Mouse (Mus musculus): ENCODE data around the gene Scand1. TPM values are rescaled to one million over a fixed set of nuclear protein-coding genes. Genes with fewer than 3 reads are reported as not detected.

Gene Scand1
- total RNA-seq, 2 experiments from 2014 or later, result 61.0 to 61.2 TPM

DNA sequence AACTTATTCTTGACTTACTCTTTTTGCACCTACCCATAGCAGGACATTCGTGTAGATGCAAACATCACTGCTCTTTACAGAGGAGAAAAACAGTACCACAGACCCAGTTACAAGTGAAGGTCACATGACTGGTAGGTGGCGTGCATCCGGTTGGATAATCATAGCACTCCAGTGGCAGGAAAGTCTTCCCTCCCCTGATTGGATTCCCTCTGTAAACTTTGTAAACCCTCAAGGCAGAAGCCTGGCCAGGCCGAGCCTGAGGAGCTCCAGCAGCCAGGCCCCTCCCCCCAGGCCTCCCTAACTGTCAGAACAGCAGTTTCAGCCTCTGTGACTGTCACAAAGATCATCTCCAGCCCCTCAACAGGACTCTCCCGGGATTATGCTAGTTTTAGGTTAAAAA is 12.2 kb upstream of the Scand1 start:
- TF ChIP-seq CTCF (IDR thresholded peaks at IDR 0.05), result no peak
- DNase-seq, result peak; percentile 48
- Histone ChIP-seq H3K27ac (peak overlapping the region; percentile 32), H3K4me3 (peak overlapping the region; percentile 7; the same call in 1 of the 2 replicates)
- intact Hi-C loops (cut with DNase I), result no loop called here

GRCm38 (mm10) chr2:156324116-156324588 is 11.6 kb upstream of the Scand1 start:
- peak overlapping the region; percentile 32 for H3K27ac ChIP-seq
- peak; percentile 31 for DNase-seq
- intact Hi-C loops (cut with DNase I), result no loop called here
- TF ChIP-seq CTCF (IDR thresholded peaks at IDR 0.05), result no peak
- peak overlapping the region; percentile 7; the same call in 1 of the 2 replicates for H3K4me3 ChIP-seq

DNA sequence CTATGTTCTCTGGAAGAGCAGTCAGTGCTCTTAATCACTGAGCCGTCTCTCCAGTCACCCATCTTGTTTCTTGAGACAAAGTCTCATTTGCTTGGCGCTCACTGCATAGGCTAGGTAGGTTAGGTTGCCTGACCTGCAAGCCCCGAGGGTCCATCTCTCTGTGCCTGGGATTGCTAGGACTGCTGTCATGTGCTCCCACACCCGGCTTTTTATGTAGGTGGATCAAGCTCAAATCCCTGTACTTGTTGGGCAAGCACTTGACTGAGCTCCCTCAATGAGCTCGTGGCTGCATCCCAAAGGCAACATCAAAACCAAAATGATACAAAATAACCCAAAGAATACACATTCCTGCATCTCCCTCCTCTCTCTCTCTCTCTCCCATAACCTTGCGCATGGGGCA is 9.0 kb upstream of the Scand1 start:
- H3K4me3 ChIP-seq, result no peak overlapping the region
- intact Hi-C loops (cut with DNase I), result no loop called here
- DNase-seq, result no peak
- no peak overlapping the region for H3K27ac ChIP-seq
- TF ChIP-seq CTCF (IDR thresholded peaks at IDR 0.05), result no peak

DNA sequence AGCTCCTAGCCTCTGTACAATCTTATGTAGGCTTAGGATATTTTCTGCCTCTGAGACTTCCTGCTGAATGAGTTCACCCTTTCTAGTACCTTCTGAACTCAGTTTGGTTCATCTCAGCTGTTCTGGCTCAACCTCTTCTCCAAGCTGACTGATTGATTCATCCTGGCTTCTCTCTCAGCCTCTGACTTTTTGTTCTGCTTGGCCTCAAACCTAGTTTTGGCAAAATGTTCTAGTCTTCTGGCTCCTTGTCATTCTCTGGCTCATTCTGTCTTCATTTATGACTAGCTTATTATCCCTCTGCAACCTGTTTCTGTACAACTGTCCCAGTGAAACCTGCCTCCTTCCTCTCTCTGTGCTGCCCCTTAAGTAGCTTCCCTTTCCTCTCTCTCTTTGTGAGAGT is 6.0 kb upstream of the Scand1 start:
- Histone ChIP-seq H3K4me3 (no peak overlapping the region), H3K27ac (no peak overlapping the region)
- intact Hi-C loops (cut with DNase I), result no loop called here
- DNase-seq, result no peak
- no peak for TF ChIP-seq CTCF (IDR thresholded peaks at IDR 0.05)

GRCm38 (mm10) chr2:156314811-156315210 is 2.3 kb upstream of the Scand1 start:
- TF ChIP-seq CTCF (IDR thresholded peaks at IDR 0.05), result no peak
- intact Hi-C loops (cut with DNase I), result loop anchor here (5.0 kb wide), 1 partner anchor 77 kb away; no protein-coding TSS in a partner anchor
- DNase-seq, result no peak

DNA sequence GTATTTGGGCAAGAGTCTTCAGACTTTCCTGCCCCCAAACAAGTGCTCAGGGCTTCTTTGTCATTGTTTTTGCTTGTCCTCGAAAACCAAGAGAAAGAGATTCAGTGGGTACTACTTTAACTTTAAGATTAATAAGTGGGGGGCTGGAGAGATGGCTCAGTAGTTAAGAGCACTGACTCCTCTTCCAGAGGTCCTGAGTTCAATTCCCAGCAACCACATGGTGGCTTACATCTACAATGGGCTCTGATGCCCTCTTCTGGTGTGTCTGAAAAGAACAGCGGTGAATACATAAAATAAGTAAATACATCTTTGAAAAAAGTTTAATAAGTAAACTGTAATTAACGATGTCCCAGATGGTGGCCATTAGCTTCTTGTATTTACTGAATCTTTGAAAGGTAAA is 649 bp upstream of the Scand1 start:
- H3K4me3 ChIP-seq, result peak overlapping the region; percentile 95
- TF ChIP-seq CTCF (IDR thresholded peaks at IDR 0.05), result no peak
- no peak overlapping the region for H3K27ac ChIP-seq
- DNase-seq, result no peak
- intact Hi-C loops (cut with DNase I), result loop anchor here (5.0 kb wide), 1 partner anchor 79 kb away; no protein-coding TSS in a partner anchor

More at GRCm38 (mm10) chr2:156314811-156315210, 2.3 kb upstream of the Scand1 start:
- no peak overlapping the region for H3K27ac ChIP-seq
- no peak overlapping the region for H3K4me3 ChIP-seq

- H3K4me3 ChIP-seq, result peak overlapping the region; percentile 95
- peak; percentile 16; the same call in 1 of the 2 replicates for TF ChIP-seq CTCF (IDR thresholded peaks at IDR 0.05)
- DNase-seq, result peak; percentile 83
- intact Hi-C loops (cut with DNase I), result loop anchor here (5.0 kb wide), 1 partner anchor 80 kb away; no protein-coding TSS in a partner anchor
- peak overlapping the region; percentile 91 for H3K27ac ChIP-seq
Measured at GRCm38 (mm10) chr2:156311841-156312291, 638 bp downstream of the Scand1 start.

GRCm38 (mm10) chr2:156311441-156311840 is 1.1 kb downstream of the Scand1 start:
- intact Hi-C loops (cut with DNase I), result loop anchor here (5.0 kb wide), 1 partner anchor 81 kb away; no protein-coding TSS in a partner anchor
- H3K27ac ChIP-seq, result peak overlapping the region; percentile 91
- no peak for TF ChIP-seq CTCF (IDR thresholded peaks at IDR 0.05)
- DNase-seq, result no peak
- peak overlapping the region; percentile 95 for H3K4me3 ChIP-seq

DNA sequence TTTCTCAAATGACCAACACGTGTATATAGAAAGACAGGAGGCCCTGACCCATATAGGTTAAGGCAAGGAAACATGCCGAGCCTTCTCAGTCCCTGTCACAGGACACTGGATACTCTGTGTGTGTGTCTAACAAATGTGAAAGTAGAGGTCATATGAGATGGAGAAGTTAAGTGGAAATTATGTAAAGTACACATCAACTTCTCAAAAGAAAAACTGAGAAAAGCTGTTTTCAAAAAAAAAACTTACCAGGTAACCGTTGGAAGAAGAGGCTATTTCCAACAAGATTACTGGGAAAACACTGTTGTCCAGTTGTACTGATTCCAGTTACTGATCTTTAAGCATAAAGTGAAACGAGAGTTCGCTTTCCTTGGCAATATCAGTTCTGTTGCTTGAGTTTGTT is 1.6 kb downstream of the Scand1 start:
- intact Hi-C loops (cut with DNase I), result loop anchor here (5.0 kb wide), 1 partner anchor 81 kb away; no protein-coding TSS in a partner anchor
- Histone ChIP-seq H3K4me3 (no peak overlapping the region; the same call in 1 of the 2 replicates), H3K27ac (peak overlapping the region; percentile 91; the same call in 1 of the 2 replicates)
- no peak for TF ChIP-seq CTCF (IDR thresholded peaks at IDR 0.05)
- no peak for DNase-seq

DNA sequence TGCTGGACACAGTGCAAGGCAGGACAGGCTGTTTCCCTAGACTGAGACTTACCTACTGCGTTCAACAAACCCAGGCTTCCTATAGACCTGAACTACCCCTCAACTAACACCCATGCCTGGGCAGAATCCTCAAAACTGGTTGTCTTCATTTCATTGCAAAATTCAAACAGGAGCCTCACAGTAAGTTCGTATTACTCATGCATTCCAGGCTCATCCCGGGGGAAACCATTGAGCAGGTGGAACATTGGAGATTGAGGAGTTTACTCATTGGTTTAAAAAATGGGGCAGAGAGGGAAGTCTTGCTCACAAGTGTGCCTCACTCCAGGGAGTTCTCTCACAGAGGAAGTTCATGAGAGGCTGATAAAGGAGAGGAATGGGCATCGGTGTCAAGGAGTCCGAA is 2.0 kb downstream of the Scand1 start:
- no peak for TF ChIP-seq CTCF (IDR thresholded peaks at IDR 0.05)
- intact Hi-C loops (cut with DNase I), result loop anchor here (5.0 kb wide), 1 partner anchor 82 kb away; no protein-coding TSS in a partner anchor
- H3K4me3 ChIP-seq, result no peak overlapping the region
- no peak overlapping the region for H3K27ac ChIP-seq
- DNase-seq, result no peak

GRCm38 (mm10) chr2:156309948-156310347 is 2.6 kb downstream of the Scand1 start:
- no peak for DNase-seq
- no peak for TF ChIP-seq CTCF (IDR thresholded peaks at IDR 0.05)
- Histone ChIP-seq H3K27ac (no peak overlapping the region), H3K4me3 (no peak overlapping the region)
- intact Hi-C loops (cut with DNase I), result loop anchor here (5.0 kb wide), 1 partner anchor 82 kb away; no protein-coding TSS in a partner anchor

- H3K4me3 ChIP-seq, result no peak overlapping the region
- intact Hi-C loops (cut with DNase I), result no loop called here
- no peak overlapping the region for H3K27ac ChIP-seq
- TF ChIP-seq CTCF (IDR thresholded peaks at IDR 0.05), result peak; percentile 43
- peak; percentile 32 for DNase-seq
Measured at GRCm38 (mm10) chr2:156307261-156307660, 5.2 kb downstream of the Scand1 start.

- no peak overlapping the region for H3K4me3 ChIP-seq
- peak; percentile 70 for TF ChIP-seq CTCF (IDR thresholded peaks at IDR 0.05)
- no peak for DNase-seq
- no peak overlapping the region for H3K27ac ChIP-seq
- intact Hi-C loops (cut with DNase I), result no loop called here
Measured at GRCm38 (mm10) chr2:156305818-156306217, 6.7 kb downstream of the Scand1 start.

DNA sequence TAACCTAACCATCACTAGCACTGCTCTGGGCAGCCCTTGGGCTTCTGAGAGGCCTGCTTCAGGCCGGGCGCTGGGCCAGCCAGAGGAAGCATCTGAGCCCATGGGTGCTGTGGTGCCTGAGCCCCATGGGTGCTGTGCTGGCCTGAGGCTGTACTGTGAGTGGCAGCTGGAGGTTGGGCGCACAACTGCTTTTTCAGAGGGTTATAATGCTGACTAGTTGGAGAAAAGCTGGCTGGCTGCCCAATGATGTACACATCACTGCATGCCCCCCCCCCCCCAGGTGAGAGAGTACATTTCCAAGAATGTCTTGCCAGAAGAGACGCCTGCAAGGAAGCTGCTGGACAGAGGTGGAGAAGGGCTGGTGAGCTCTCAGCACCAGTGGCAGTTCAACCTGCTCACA is 8.2 kb downstream of the Scand1 start:
- TF ChIP-seq CTCF (IDR thresholded peaks at IDR 0.05), result no peak
- DNase-seq, result no peak
- intact Hi-C loops (cut with DNase I), result no loop called here
- H3K27ac ChIP-seq, result no peak overlapping the region
- no peak overlapping the region for H3K4me3 ChIP-seq

Data from gastrocnemius, adult 2 months (tissue).